Mouse (Mus musculus): ENCODE results near the gene Eif1b. TPM values are rescaled to one million over a fixed set of nuclear protein-coding genes. Genes with fewer than 3 reads are reported as not detected.

Gene Eif1b
- 101 and 115 TPM in 2 replicates for polyA plus RNA-seq (2012; rRNA removed)

DNA sequence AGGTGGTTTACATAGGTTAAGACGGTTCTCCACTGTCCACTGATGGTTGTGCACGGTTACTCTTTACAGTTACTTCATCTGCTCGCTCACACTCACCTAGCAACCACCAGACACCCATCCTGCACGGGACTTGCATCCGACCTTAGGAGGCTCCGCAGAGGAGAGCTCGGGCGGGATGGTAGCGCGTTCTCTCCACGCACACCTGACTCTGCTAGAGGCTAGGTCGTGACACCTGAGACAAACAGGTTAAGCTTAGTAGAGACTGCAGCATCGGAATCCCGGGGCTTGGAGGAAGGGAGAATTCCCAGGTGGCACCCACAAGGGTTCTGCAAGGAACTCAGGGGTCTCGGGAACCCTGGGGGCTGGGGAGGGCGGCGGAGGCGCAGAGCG is at the start of gene Eif1b:
Gene Eif1b (plus strand): TSS at position 223 of the 390 bp plus-strand sequence.

DNA sequence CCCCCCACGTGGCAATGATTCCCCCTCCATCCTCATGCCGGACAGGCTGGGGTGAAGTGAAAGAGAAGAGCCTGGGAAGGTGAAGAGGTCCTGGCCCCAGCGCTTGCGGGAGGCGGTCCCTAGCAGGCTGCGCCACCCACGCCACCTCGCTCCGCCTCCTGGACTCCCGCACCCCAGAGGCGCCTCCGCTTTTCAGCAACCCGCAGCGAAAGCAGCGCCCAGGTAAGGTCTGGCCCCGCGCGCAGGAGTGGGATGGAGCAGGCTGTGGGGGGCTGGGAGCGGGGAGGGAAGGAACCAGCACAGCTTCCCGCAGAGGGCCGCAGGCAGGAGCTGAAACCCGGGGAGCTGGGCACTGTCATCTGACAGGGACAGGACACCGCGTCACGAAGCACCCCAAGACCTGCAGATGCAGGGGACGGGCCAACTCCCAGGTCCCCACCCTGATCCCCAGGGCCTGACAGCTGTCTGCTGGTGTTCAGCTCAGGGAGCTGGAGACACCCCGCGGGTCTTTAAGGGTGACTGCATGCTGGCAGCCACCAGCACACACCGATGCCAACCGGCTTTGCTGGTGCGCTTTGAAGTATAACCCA is 47.7 kb downstream of the Eif1b start, which contains the start of gene Entpd3:
Gene Entpd3 (plus strand): TSS at position 157 of the 590 bp plus-strand sequence.

Other genes with a start within 250 kb of the Eif1b start
- gene Myrip, start 190.7 kb upstream of the Eif1b start, polyA plus RNA-seq (2012; rRNA removed): 0.97 and 1.6 TPM in 2 replicates
- gene Entpd3, start 47.6 kb downstream of the Eif1b start, polyA plus RNA-seq (2012; rRNA removed): 0.12 and 0.76 TPM in 2 replicates
- gene Rpl14, start 79.2 kb downstream of the Eif1b start, polyA plus RNA-seq (2012; rRNA removed): 833 and 1,170 TPM in 2 replicates

Data from central nervous system, embryonic 11.5 days (tissue).